Mouse (Mus musculus) spleen, adult 2 months (tissue): Measurements from ENCODE around the gene Atad1.

ENCODE experiments used
- CTCF ChIP-seq: fragments of 200-500 bp; IDR thresholded peaks from 2 replicates; pipeline ENCODE4 v1.5.1; 2011; ENCODE audit warnings: mild to moderate bottlenecking, inconsistent platforms; ENCODE audit not compliant: insufficient read depth, insufficient read length, insufficient replicate concordance; ENCODE audit errors: extremely low read depth
- POLR2A ChIP-seq: fragments of 200-500 bp; IDR thresholded peaks from 2 replicates; pipeline ENCODE4 v1.6.1; 2011; ENCODE audit warnings: low read depth, low read length, inconsistent platforms

- TF ChIP-seq CTCF, result no peak
- TF ChIP-seq POLR2A, result no peak
Observed at GRCm38 (mm10) chr19:32627631-32628030, 112.0 kb downstream of the Atad1 start.
